Mouse (Mus musculus) kidney, embryonic 16.5 days (tissue): ENCODE results near the gene Srebf1. TPM values are rescaled to one million over a fixed set of nuclear protein-coding genes. Genes with fewer than 3 reads are reported as not detected.

Source experiments
- ATAC-seq: fragments of 200-750 bp; cut with Nextera tagmentation; 2 replicates; pipeline ENCODE4 v1.8.0; 2017; ENCODE audit warnings: moderate TSS enrichment; ENCODE audit not compliant: low FRiP score, low TSS enrichment
- H3K27ac ChIP-seq: fragments of 300-500 bp; sonication (generic); 2 replicates; pipeline ENCODE4 v1.5.1; 2014; ENCODE audit warnings: low read length
- H3K27me3 ChIP-seq: fragments of 300-500 bp; sonication (generic); 2 replicates; pipeline ENCODE4 v1.6.1; 2014; ENCODE audit warnings: low read length, control low read depth, mixed read lengths; ENCODE audit not compliant: insufficient read depth
- H3K36me3 ChIP-seq: fragments of 300-500 bp; sonication (generic); 2 replicates; pipeline ENCODE4 v1.6.1; 2014; ENCODE audit warnings: low read length, control low read depth, mixed read lengths; ENCODE audit not compliant: insufficient read depth
- H3K4me1 ChIP-seq: fragments of 300-500 bp; sonication (generic); 2 replicates; pipeline ENCODE4 v1.6.1; 2014; ENCODE audit warnings: low read length, control low read depth, mixed read lengths; ENCODE audit not compliant: insufficient read depth
- H3K4me2 ChIP-seq: fragments of 300-500 bp; sonication (generic); replicated peaks from 2 replicates; pipeline ENCODE4 v1.6.1; 2014; ENCODE audit warnings: low read depth, low read length
- H3K4me3 ChIP-seq: fragments of 300-500 bp; sonication (generic); 2 replicates; pipeline ENCODE4 v1.5.1; 2014; ENCODE audit warnings: mild to moderate bottlenecking, low read length
- H3K9ac ChIP-seq: fragments of 300-500 bp; sonication (generic); replicated peaks from 2 replicates; pipeline ENCODE4 v1.6.1; 2014; ENCODE audit warnings: low read length
- H3K9me3 ChIP-seq: fragments of 300-500 bp; sonication (generic); 2 replicates; pipeline ENCODE4 v1.6.1; 2016; ENCODE audit warnings: low read length, control low read depth
- WGBS: fragments of 180-500 bp; shearing (Covaris S2); extraction: QIAGEN DNeasy Blood & Tissue Kit; methylation state at CpG from one replicate; pipeline ENCODE4 v1.1.7; 2014; 5-methylcytosine and 5-hydroxymethylcytosine counted together
- polyA plus RNA-seq: library from polyadenylated mRNA; unstranded; fragments of >200 nt; fragmentation: Nextera tagmentation; extraction: Ambion mirVana; gene quantifications from 2 replicates; pipeline ENCODE4 v1.2.1, GENCODE M21; 2015

Srebf1 gene
- polyA plus RNA-seq, 1 experiment from 2014 or later: 51.3 TPM

DNA sequence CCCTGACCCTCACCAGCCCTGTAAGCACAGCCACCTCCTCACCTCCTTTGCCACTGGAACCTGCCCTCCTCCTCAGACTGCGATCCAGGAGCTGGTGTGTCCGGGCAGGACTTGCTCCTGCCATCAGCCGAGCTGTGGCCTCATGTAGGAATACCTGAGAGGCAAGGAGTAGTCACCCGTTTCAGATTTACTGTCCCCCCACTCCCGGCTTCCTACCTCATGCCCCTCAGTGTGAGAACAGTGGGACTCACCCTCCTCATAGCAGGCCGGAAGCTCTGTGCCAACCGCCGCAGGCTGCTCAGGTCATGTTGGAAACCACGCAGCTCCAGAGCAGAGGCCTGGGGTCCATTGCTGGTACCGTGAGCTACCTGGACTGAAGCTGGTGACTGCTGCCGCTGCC is 22.0 kb downstream of the Srebf1 start:
- no peak for ATAC-seq
- H3K27ac ChIP-seq: peak overlapping the region; percentile 6; the same call in 1 of the 2 replicates
- H3K27me3 ChIP-seq: no peaks in the 10 kb centered on the region
- no peaks in the 10 kb centered on the region for H3K9me3 ChIP-seq
- H3K9ac ChIP-seq: 0 out of 2 replicates have a peak overlapping the region, but pooled peaks have one; percentile 33
- H3K4me2 ChIP-seq: no peak overlapping the region
- H3K4me1 ChIP-seq: peaks cover 6% of the 10 kb centered on the region
- 74% methylated on average over 11 of the region's 11 CpGs for WGBS
- H3K36me3 ChIP-seq: peaks cover 68% of the 10 kb centered on the region
- no peak overlapping the region for H3K4me3 ChIP-seq

DNA sequence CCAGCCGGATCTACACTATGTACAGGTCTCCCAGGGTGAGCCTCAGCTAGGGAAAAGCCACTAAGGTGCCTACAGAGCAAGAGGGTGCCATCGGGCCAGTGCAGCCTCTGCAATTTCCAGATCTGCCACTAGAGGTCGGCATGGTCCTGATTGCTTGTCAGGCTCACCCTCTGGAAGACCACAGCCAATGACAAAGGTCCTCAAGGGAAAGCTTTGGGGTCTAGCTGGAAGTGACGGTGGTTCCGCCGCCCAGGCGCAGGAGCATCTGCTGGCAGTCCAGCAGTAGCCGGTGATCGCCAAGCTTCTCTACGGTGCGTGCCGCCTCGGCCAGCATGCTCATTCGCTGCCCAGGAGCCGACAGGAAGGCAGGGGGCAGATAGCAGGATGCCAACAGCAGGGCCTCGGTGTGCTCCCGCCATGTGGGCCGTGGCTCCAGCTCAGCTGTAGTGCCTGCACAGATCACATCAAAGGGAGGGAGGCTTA is 22.6 kb downstream of the Srebf1 start:
- Histone ChIP-seq H3K4me3 (no peak overlapping the region), H3K4me2 (no peak overlapping the region), H3K9me3 (peaks cover 4% of the 10 kb centered on the region), H3K4me1 (peaks cover 6% of the 10 kb centered on the region), H3K27me3 (no peaks in the 10 kb centered on the region), H3K9ac (no peak overlapping the region), H3K27ac (peak overlapping the region; percentile 22; the same call in 1 of the 2 replicates), H3K36me3 (peaks cover 68% of the 10 kb centered on the region)
- ATAC-seq: peak; percentile 36; the same call in 1 of the 2 replicates
- 9% methylated on average over 18 of the region's 18 CpGs for WGBS

DNA sequence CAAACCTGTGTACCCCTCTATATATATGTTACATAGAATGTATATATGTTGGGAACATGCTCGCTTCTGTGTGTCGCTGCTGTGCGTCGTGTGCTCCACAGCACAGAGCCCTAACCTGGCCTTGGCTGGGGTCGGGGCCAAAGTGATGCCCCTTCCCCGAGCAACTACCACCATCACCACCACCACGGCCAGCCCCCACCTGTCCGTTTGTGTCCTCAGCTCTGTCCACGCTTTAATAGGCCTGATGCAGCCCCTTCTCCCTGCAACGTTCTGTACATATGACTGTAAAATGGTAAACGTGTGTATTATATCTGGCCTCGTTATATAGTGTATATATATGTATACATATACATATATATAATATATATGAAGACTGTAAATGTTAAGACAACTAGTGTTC is 23.7 kb downstream of the Srebf1 start:
- 84% methylated on average over 12 of the region's 12 CpGs for WGBS
- Histone ChIP-seq H3K27ac (no peak overlapping the region), H3K36me3 (peaks cover 68% of the 10 kb centered on the region), H3K4me2 (no peak overlapping the region), H3K4me1 (peaks cover 6% of the 10 kb centered on the region), H3K9ac (no peak overlapping the region), H3K27me3 (no peaks in the 10 kb centered on the region), H3K4me3 (no peak overlapping the region), H3K9me3 (peaks cover 10% of the 10 kb centered on the region)
- ATAC-seq: no peak

DNA sequence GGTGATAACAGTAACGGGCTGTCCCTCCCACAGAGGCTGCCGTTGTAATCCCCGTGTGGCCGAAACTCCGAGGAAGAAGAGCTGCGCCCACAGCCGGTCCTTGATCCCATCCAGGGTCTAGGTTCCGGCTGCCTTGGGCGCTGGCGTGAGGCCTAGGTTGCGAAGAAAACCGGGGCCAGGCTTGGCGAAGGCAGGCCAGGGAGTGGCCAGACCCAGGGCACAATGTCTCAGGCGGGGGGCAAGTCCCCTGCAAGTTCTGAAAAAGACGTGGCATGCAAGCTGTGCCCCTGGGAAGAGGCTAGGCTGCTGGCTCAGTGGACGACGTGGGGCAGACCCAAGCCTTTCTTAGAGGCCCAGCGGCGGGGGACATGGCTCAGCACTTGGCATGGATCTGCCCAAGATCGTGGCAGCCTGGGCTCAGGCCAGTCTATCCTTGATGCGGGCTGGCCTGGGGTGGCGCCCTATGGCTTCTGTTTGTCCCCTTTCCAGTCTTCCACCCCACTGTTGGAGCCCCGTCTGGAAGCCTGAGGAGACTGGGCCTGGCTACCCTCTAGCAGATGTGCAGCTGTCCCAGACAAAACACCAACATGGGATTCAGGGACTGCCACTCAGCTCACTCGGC is 24.3 kb downstream of the Srebf1 start:
- WGBS: 81% methylated on average over 24 of the region's 24 CpGs
- peaks cover 6% of the 10 kb centered on the region for H3K4me1 ChIP-seq
- H3K36me3 ChIP-seq: peaks cover 64% of the 10 kb centered on the region
- no peak overlapping the region for H3K4me3 ChIP-seq
- H3K9me3 ChIP-seq: peaks cover 10% of the 10 kb centered on the region
- H3K27me3 ChIP-seq: no peaks in the 10 kb centered on the region
- ATAC-seq: no peak
- H3K27ac ChIP-seq: no peak overlapping the region
- no peak overlapping the region for H3K9ac ChIP-seq
- no peak overlapping the region for H3K4me2 ChIP-seq

DNA sequence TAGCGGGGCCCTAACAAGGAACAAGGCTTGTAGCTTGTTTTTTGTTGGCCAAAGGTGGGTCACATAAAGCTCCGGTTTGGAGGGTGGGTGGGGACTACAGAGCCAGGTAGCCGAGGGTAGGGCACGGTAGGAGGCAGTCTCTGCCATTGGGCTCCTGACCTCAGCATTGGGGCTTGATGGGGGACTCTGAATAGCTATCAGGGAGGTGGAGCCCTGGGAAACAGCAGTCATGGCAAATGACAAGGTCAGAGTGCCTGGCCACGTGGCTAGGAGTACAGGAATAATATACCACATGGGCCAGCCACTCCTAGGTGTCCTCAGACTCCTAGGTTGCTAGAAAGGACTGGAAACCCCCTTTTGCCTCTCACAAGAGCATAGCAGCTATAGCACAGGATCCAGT is 26.0 kb downstream of the Srebf1 start:
- H3K36me3 ChIP-seq: peaks cover 49% of the 10 kb centered on the region
- WGBS: 73% methylated on average over 5 of the region's 5 CpGs
- H3K27me3 ChIP-seq: no peaks in the 10 kb centered on the region
- no peak overlapping the region for H3K4me2 ChIP-seq
- H3K9me3 ChIP-seq: peaks cover 10% of the 10 kb centered on the region
- no peak overlapping the region for H3K9ac ChIP-seq
- H3K4me1 ChIP-seq: peaks cover 6% of the 10 kb centered on the region
- no peak overlapping the region for H3K4me3 ChIP-seq
- ATAC-seq: no peak
- H3K27ac ChIP-seq: no peak overlapping the region

DNA sequence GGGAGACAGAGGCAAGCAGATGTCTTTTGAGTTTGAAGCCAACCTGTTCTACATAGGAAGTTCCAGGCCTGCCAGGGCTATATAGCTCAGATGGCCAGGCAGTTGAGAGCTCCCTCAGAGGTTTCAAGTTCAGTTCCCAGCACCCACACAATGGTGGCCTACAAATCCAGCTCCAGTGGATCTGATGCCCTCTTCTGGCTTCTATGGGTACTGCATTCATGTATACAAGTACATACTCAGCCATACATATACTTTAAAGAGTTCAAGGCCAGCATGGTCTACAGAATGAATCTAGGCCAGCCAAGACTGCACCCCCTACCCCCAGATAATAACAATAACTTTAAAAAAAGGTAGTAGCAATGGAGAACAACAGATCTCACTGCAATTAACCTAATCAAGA is 27.3 kb downstream of the Srebf1 start:
- H3K9me3 ChIP-seq: peaks cover 10% of the 10 kb centered on the region
- H3K9ac ChIP-seq: no peak overlapping the region
- ATAC-seq: no peak
- H3K4me1 ChIP-seq: peaks cover 4% of the 10 kb centered on the region; the same call in 1 of the 2 replicates
- no peak overlapping the region for H3K27ac ChIP-seq
- H3K4me3 ChIP-seq: no peak overlapping the region
- H3K27me3 ChIP-seq: no peaks in the 10 kb centered on the region
- H3K4me2 ChIP-seq: no peak overlapping the region
- H3K36me3 ChIP-seq: peaks cover 45% of the 10 kb centered on the region

DNA sequence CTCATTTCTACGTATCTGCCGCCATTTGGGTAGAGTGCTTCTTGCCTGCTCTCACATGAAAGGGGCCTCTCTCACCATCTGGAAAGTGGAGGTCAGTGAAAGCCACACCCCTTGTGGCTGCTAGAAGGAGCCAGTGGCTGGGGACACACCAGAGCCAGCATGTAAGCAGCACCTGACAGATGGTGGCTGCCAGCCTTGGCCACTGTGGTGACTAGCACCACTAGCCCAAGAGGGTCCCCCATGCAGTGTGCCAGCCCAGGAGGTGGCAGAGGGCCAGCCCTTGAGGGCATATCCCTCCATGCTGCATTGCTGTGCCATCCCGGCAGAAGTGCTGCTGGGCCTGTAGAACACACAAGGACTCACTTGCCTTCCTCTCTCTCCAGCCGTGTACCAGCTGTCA is 28.8 kb downstream of the Srebf1 start:
- Histone ChIP-seq H3K27me3 (no peaks in the 10 kb centered on the region), H3K4me1 (no peaks in the 10 kb centered on the region), H3K4me2 (no peak overlapping the region), H3K9ac (no peak overlapping the region), H3K27ac (no peak overlapping the region), H3K4me3 (no peak overlapping the region), H3K36me3 (peaks cover 55% of the 10 kb centered on the region), H3K9me3 (peaks cover 10% of the 10 kb centered on the region)
- ATAC-seq: no peak
- 78% methylated on average over 4 of the region's 4 CpGs for WGBS

DNA sequence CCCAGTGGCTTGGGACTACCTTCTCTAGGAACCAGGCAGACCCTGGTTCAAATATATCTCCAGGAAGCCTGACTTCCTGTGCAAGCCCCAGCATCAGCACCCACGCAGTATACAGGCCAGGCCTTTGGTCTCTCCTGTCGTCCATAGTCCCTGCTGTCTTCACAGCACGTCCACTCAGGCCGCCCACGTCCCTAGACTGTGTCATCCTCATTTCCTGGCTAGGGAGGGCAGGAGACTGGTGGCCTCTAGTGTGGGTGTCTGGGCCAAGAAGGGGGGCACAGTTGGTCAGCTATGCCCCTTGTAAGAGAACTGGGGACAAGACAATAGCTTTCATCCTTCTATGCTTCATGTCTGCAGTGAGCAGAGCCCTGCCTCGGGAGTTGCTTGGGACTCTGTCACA is 29.8 kb downstream of the Srebf1 start:
- Histone ChIP-seq H3K4me3 (no peak overlapping the region), H3K36me3 (peaks cover 56% of the 10 kb centered on the region), H3K27me3 (no peaks in the 10 kb centered on the region), H3K4me1 (no peaks in the 10 kb centered on the region), H3K27ac (no peak overlapping the region), H3K4me2 (no peak overlapping the region), H3K9me3 (peaks cover 10% of the 10 kb centered on the region), H3K9ac (no peak overlapping the region)
- WGBS: 71% methylated on average over 6 of the region's 6 CpGs
- ATAC-seq: no peak

DNA sequence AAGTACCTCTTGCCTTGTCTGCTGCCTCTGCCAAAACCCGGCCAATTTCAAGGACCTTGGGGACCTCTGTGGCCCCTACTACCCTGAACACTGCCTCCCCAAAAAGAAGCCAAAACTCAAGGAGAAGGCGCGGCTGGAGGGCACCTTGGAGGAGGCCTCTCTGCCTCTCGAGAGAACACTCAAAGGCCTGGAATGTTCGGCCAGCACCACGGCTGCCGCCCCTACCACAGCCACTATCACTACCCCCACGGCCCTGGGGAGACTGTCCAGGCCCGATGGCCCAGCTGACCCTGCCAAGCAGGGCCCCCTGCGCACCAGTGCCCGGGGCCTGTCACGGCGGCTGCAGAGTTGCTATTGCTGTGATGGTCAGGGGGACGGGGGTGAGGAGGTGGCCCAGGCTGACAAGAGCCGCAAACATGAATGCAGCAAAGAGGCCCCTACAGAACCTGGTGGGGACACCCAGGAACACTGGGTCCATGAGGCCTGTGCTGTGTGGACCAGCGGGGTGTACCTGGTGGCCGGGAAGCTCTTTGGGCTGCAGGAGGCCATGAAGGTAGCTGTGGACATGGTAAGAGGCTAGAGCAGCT is 32.2 kb downstream of the Srebf1 start:
- WGBS: 84% methylated on average over 17 of the region's 17 CpGs
- Histone ChIP-seq H3K27me3 (no peaks in the 10 kb centered on the region), H3K9ac (no peak overlapping the region), H3K4me1 (peaks cover 7% of the 10 kb centered on the region), H3K4me2 (no peak overlapping the region), H3K4me3 (no peak overlapping the region), H3K36me3 (peaks cover 75% of the 10 kb centered on the region), H3K9me3 (peaks cover 10% of the 10 kb centered on the region), H3K27ac (peak overlapping the region; percentile 61; the same call in 1 of the 2 replicates)
- ATAC-seq: no peak

DNA sequence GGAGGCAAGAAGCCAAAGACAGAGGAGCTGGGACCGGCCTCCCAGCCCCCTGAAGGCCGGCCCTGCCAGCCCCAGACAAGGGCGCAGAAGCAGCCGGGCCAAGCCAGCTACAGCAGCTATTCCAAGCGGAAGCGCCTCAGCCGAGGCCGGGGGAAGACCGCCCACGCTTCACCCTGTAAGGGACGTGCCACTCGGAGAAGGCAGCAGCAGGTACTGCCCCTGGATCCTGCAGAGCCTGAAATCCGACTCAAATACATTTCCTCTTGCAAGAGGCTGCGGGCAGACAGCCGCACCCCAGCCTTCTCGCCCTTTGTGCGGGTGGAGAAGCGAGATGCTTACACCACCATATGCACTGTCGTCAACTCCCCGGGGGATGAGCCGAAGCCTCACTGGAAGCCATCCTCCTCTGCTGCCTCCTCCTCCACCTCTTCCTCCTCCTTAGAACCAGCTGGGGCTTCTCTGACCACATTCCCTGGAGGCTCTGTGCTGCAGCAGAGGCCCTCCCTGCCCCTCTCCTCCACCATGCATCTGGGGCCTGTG is 32.8 kb downstream of the Srebf1 start:
- ATAC-seq: peak; percentile 47; the same call in 1 of the 2 replicates
- H3K4me3 ChIP-seq: no peak overlapping the region
- no peak overlapping the region for H3K4me2 ChIP-seq
- 0 out of 2 replicates have a peak overlapping the region, but pooled peaks have one; percentile 9 for H3K9ac ChIP-seq
- peaks cover 13% of the 10 kb centered on the region for H3K4me1 ChIP-seq
- H3K9me3 ChIP-seq: peaks cover 4% of the 10 kb centered on the region
- H3K27me3 ChIP-seq: no peaks in the 10 kb centered on the region
- H3K27ac ChIP-seq: peak overlapping the region; percentile 61; the same call in 1 of the 2 replicates
- 62% methylated on average over 21 of the region's 21 CpGs for WGBS
- H3K36me3 ChIP-seq: peaks cover 69% of the 10 kb centered on the region
